Comparison of ENCODE assay signal across 8 mouse cellular contexts in the genomic region with DNA sequence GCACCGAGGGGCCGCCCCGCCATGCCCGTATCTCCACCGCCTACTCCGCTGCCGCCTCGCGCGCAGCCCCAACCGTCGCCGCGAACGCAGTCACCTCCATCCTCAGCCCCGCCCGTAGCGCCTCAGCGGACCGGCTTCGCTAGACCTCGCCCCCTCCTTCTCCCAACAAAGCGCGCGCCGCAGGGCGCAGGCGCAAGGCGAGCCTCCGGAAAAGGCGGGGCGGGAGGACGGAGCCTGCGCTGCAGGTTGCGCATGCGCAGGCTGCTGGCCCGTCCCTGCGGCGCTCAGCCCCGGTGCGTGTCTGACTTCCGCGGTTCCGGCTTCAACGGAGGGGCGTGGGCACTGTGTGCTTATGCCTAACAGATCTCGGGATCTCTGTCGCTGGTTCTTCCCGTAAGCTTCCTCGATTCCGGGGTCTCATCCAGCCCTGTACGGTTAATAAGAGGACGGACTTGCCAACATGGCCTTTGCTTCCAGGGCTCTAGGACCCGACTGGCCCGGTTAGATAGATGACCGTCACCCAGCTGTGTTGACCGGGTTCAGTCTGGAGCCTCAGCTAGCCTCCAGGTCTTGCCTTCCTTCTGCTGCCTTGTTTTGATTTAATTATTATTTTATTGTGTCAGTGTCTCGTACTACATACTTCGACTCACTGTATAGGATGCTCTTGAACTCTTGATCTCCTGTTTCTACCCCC. TPM values are rescaled to one million over a fixed set of nuclear protein-coding genes. Genes with fewer than 3 reads are reported as not detected.
DNase-seq lines count a peak whose midpoint lies in the region; ATAC-seq and TF ChIP-seq lines count a peak whose summit lies in the region.

A gene (minus strand): TSS at position 201 of the 694 bp plus-strand sequence.

- peak within 1 kb of the TSS; percentile 72 to 97 (median 93) for H3K4me3 ChIP-seq in CH12.LX (replicated peaks in 1 of 3; ENCODE audit: low read depth in 2 of 3, low read length in 2 of 3, poor library complexity in 1 of 3)
- H3K4me3 ChIP-seq in forebrain, embryonic 11.5 days (ENCODE audit: low read depth, low read length), result peak within 1 kb of the TSS; percentile 94
- peak within 1 kb of the TSS; percentile 65 for H3K4me3 ChIP-seq in heart, embryonic 16.5 days (ENCODE audit: low read length)
- H3K4me3 ChIP-seq in liver, embryonic 15.5 days (replicated peaks), result peak within 1 kb of the TSS; percentile 81
- peak within 1 kb of the TSS; percentile 94 for H3K4me3 ChIP-seq in neural tube, embryonic 12.5 days

- H3K9me3 ChIP-seq in CH12.LX (replicated peaks; ENCODE audit: low read length), result no peaks in the 10 kb centered on the region
- H3K9me3 ChIP-seq in forebrain, embryonic 11.5 days (ENCODE audit: control insufficient read depth, low read length), result no peaks in the 10 kb centered on the region
- no peaks in the 10 kb centered on the region for H3K9me3 ChIP-seq in heart, embryonic 16.5 days (replicated peaks; ENCODE audit: control insufficient read depth, low read length)
- H3K9me3 ChIP-seq in liver, embryonic 15.5 days (replicated peaks), result no peaks in the 10 kb centered on the region
- H3K9me3 ChIP-seq in neural tube, embryonic 12.5 days, result no peaks in the 10 kb centered on the region

- dilution Hi-C loops in CH12.LX (cut with MboI; ENCODE audit: extremely low pct_ligation_motif_present, extremely low pct_unique_long_range_greater_than_20kb, low sequenced_read_pairs), result no loop called here

- no peaks in the 10 kb centered on the region for H3K27me3 ChIP-seq in CH12.LX (replicated peaks)
- H3K27me3 ChIP-seq in forebrain, embryonic 11.5 days (ENCODE audit: control insufficient read depth, insufficient read depth, low read length), result no peaks in the 10 kb centered on the region
- no peaks in the 10 kb centered on the region for H3K27me3 ChIP-seq in heart, embryonic 16.5 days (ENCODE audit: control insufficient read depth, insufficient read depth, low read length)
- H3K27me3 ChIP-seq in liver, embryonic 15.5 days, result no peaks in the 10 kb centered on the region
- no peaks in the 10 kb centered on the region for H3K27me3 ChIP-seq in neural tube, embryonic 12.5 days (replicated peaks)

- peak within 1 kb of the TSS; percentile 81 for H3K4me2 ChIP-seq in CH12.LX (ENCODE audit: insufficient read depth, low read depth, poor library complexity, severe bottlenecking)
- peak within 1 kb of the TSS; percentile 88 for H3K4me2 ChIP-seq in forebrain, embryonic 11.5 days (ENCODE audit: low read depth, low read length, severe bottlenecking)
- H3K4me2 ChIP-seq in heart, embryonic 16.5 days (ENCODE audit: low read depth, low read length), result peak within 1 kb of the TSS; percentile 85
- peak within 1 kb of the TSS; percentile 100 for H3K4me2 ChIP-seq in liver, embryonic 15.5 days
- peak within 1 kb of the TSS; percentile 73 for H3K4me2 ChIP-seq in neural tube, embryonic 12.5 days (replicated peaks)

- peaks cover 3 to 31% of the 10 kb centered on the region in 2 experiments; a peak in 3 of 4 replicates for H3K4me1 ChIP-seq in CH12.LX (ENCODE audit: control insufficient read depth in 1 of 2, insufficient read depth in 2 of 2)
- H3K4me1 ChIP-seq in forebrain, embryonic 11.5 days (replicated peaks; ENCODE audit: control insufficient read depth, insufficient read depth, low read length), result no peaks in the 10 kb centered on the region; the same call in 1 of the 2 replicates
- peaks cover 11% of the 10 kb centered on the region for H3K4me1 ChIP-seq in heart, embryonic 16.5 days (ENCODE audit: control insufficient read depth, insufficient read depth, low read length)
- H3K4me1 ChIP-seq in liver, embryonic 15.5 days (replicated peaks), result peaks cover 28% of the 10 kb centered on the region
- peaks cover 16% of the 10 kb centered on the region for H3K4me1 ChIP-seq in neural tube, embryonic 12.5 days

- H3K9ac ChIP-seq in CH12.LX (ENCODE audit: insufficient read depth, low read depth), result peak within 1 kb of the TSS; percentile 69
- peak within 1 kb of the TSS; percentile 90 for H3K9ac ChIP-seq in forebrain, embryonic 11.5 days (ENCODE audit: low read length)
- peak within 1 kb of the TSS; percentile 89 for H3K9ac ChIP-seq in heart, embryonic 16.5 days (ENCODE audit: low read length)
- H3K9ac ChIP-seq in liver, embryonic 15.5 days, result peak within 1 kb of the TSS; percentile 81
- peak within 1 kb of the TSS; percentile 77 for H3K9ac ChIP-seq in neural tube, embryonic 12.5 days

- under 1% methylated on average over 58 of the region's 59 CpGs for WGBS in forebrain, embryonic 11.5 days
- WGBS in heart, embryonic 16.5 days, result under 1% methylated on average over 57 of the region's 59 CpGs
- WGBS in liver, embryonic 15.5 days (ENCODE audit: insufficient replicate concordance), result under 1% methylated on average over 58 of the region's 59 CpGs
- WGBS in neural tube, embryonic 12.5 days, result under 1% methylated on average over 54 of the region's 59 CpGs

- H3K79me2 ChIP-seq in CH12.LX (replicated peaks; ENCODE audit: control insufficient read depth, extremely low read depth, insufficient read depth, poor library complexity, severe bottlenecking), result no peaks in the 10 kb centered on the region; the same call in 1 of the 2 replicates

- peak; percentile 94 for DNase-seq in CH12.LX (ENCODE audit: extremely low read depth)
- DNase-seq in c-Kit-positive CD71-positive TER-119-negative erythroid progenitor cells, embryonic 14.5 days (ENCODE audit: low read depth), result peak; percentile 95
- DNase-seq in forebrain, embryonic 11.5 days (ENCODE audit: low spot score), result peak; percentile 97
- peak; percentile 93 to 96 for DNase-seq in kidney, postnatal 36 days
- peak; percentile 92 for DNase-seq in telencephalon, adult 2 months (ENCODE audit: low read depth, low spot score)

- in situ Hi-C loops in CH12.LX (cut with MboI; ENCODE audit: low pct_ligation_motif_present, low pct_unique_long_range_greater_than_20kb, low sequenced_read_pairs), result no loop called here

- ATAC-seq in forebrain, embryonic 11.5 days (replicated peaks; ENCODE audit: low FRiP score), result peak; percentile 95
- peak; percentile 95 for ATAC-seq in heart, embryonic 16.5 days (replicated peaks; ENCODE audit: extremely low read depth, insufficient read depth, low FRiP score)
- peak; percentile 97 for ATAC-seq in liver, embryonic 15.5 days (ENCODE audit: insufficient read depth)
- ATAC-seq in neural tube, embryonic 12.5 days (ENCODE audit: low FRiP score, low read depth), result peak; percentile 93

- TF ChIP-seq EP300 in CH12.LX (IDR thresholded peaks at IDR 0.05; ENCODE audit: low read length), result no peak

- H3K27ac ChIP-seq in CH12.LX (ENCODE audit: insufficient read depth, low read depth), result no peak within 1 kb of the TSS
- peak within 1 kb of the TSS; percentile 77 for H3K27ac ChIP-seq in forebrain, embryonic 11.5 days (ENCODE audit: low read depth, low read length)
- peak within 1 kb of the TSS; percentile 68 for H3K27ac ChIP-seq in heart, embryonic 16.5 days (ENCODE audit: low read length)
- H3K27ac ChIP-seq in liver, embryonic 15.5 days (replicated peaks), result peak within 1 kb of the TSS; percentile 91
- peak within 1 kb of the TSS; percentile 84 for H3K27ac ChIP-seq in neural tube, embryonic 12.5 days

- no peak for TF ChIP-seq CTCF in CH12.LX (conservative IDR thresholded peaks at IDR 0.05 in 1 of 2, IDR thresholded peaks at IDR 0.05 in 1 of 2; ENCODE audit: low read depth in 2 of 2, low read length in 2 of 2)

- H3K36me3 ChIP-seq in CH12.LX (replicated peaks in 1 of 2; ENCODE audit: control insufficient read depth in 1 of 2, insufficient read depth in 1 of 2, low read length in 1 of 2), result peaks cover 0 to 7% of the 10 kb centered on the region in 2 experiments
- no peaks in the 10 kb centered on the region for H3K36me3 ChIP-seq in forebrain, embryonic 11.5 days (ENCODE audit: control insufficient read depth, insufficient read depth, low read length)
- no peaks in the 10 kb centered on the region for H3K36me3 ChIP-seq in heart, embryonic 16.5 days (ENCODE audit: control insufficient read depth, insufficient read depth)
- H3K36me3 ChIP-seq in liver, embryonic 15.5 days (replicated peaks), result no peaks in the 10 kb centered on the region
- H3K36me3 ChIP-seq in neural tube, embryonic 12.5 days, result no peaks in the 10 kb centered on the region

- TF ChIP-seq RAD21 in CH12.LX (IDR thresholded peaks at IDR 0.05; ENCODE audit: low read depth, low read length), result no peak

- peak; percentile 95 for TF ChIP-seq POLR2A in CH12.LX (IDR thresholded peaks at IDR 0.05; ENCODE audit: low read depth, low read length)

TF ChIP-seq in CH12.LX, 34 proteins besides CTCF, POLR2A, EP300 and RAD21 (continues in another document):
- TF ChIP-seq MEF2A (IDR thresholded peaks at IDR 0.05; ENCODE audit: borderline replicate concordance, low read depth, low read length) (peak; percentile 58; the same call in 1 of the 2 replicates), CHD2 (IDR thresholded peaks at IDR 0.05; ENCODE audit: low read length) (no peak), JUND (conservative IDR thresholded peaks at IDR 0.05; ENCODE audit: low read depth, low read length) (no peak), CHD1 (IDR thresholded peaks at IDR 0.05; ENCODE audit: low read depth, low read length) (no peak), HCFC1 (IDR thresholded peaks at IDR 0.05; ENCODE audit: low read depth, low read length) (peak; percentile 83), ZC3H11A (IDR thresholded peaks at IDR 0.05; ENCODE audit: low read depth, low read length) (no peak), SMC3 (IDR thresholded peaks at IDR 0.05; ENCODE audit: low read depth, low read length) (no peak), E2F4 (IDR thresholded peaks at IDR 0.05; ENCODE audit: insufficient replicate concordance, low read depth, low read length) (no peak), NELFE (IDR thresholded peaks at IDR 0.05; ENCODE audit: low read depth, low read length) (peak; percentile 98), USF1 (IDR thresholded peaks at IDR 0.05; ENCODE audit: low read depth, low read length) (no peak), RCOR1 (conservative IDR thresholded peaks at IDR 0.05; ENCODE audit: low read depth, low read length) (peak; percentile 68; the same call in 1 of the 2 replicates), KAT2A (IDR thresholded peaks at IDR 0.05; ENCODE audit: insufficient replicate concordance, low read length) (peak; percentile 67; the same call in 1 of the 2 replicates), BHLHE40 (IDR thresholded peaks at IDR 0.05; ENCODE audit: low read depth, low read length) (0 out of 2 replicates have a peak, but pooled peaks have one; percentile 17), UBTF (IDR thresholded peaks at IDR 0.05; ENCODE audit: low read depth, low read length) (peak; percentile 66; the same call in 1 of the 2 replicates)

RNA-seq across cellular contexts. Expression of the gene that starts here (rescaled TPM):
- total RNA-seq in CH12.LX (2012; rRNA removed), result 7.8 and 8.4 TPM in 2 replicates
- 9.5 and 10.4 TPM in 2 replicates for total RNA-seq in CH12.LX (2014; rRNA removed)
- polyA plus RNA-seq in CH12.LX (2012; ENCODE audit: insufficient read length, low read depth), result 8.8 and 9.9 TPM in 2 replicates
- polyA plus RNA-seq in forebrain, embryonic 11.5 days (2014; fragmentation: Nextera tagmentation; extraction: Ambion mirVana), result 44.2 and 46.8 TPM in 2 replicates
- 14.8 and 17.3 TPM in 2 replicates for polyA plus RNA-seq in heart, embryonic 16.5 days (2015; fragmentation: Nextera tagmentation; extraction: Ambion mirVana)
- polyA plus RNA-seq in liver, embryonic 15.5 days (2015; fragmentation: Nextera tagmentation; extraction: Ambion mirVana), result 7.1 and 7.8 TPM in 2 replicates
- 63.8 and 67.6 TPM in 2 replicates for polyA plus RNA-seq in neural tube, embryonic 12.5 days (2016; fragmentation: Nextera tagmentation; extraction: Ambion mirVana)
